8 mouse cellular contexts compared by ENCODE assay signal in genomic region chr5:77061372-77062038, GRCm38 (mm10). TPM values are rescaled to one million over a fixed set of nuclear protein-coding genes. Genes with fewer than 3 reads are reported as not detected.
DNase-seq lines count a peak whose midpoint lies in the region; ATAC-seq lines count a peak whose summit lies in the region.

No protein-coding gene starts in this region.

- DNase-seq in CD4-positive helper T cell, adult 2 months (ENCODE audit: low read depth, low spot score), result peak; percentile 40
- DNase-seq in WW6 (ENCODE audit: low read depth, low spot score), result peak; percentile 50
- DNase-seq in embryo, embryonic 10.5 days (ENCODE audit: low spot score), result peak; percentile 71
- DNase-seq in heart, embryonic 10.5 days (ENCODE audit: low spot score), result peak; percentile 81
- DNase-seq in kidney, postnatal 36 days, result peak; percentile 31 to 84
- peak; percentile 66 for DNase-seq in retina, postnatal 1 day
- DNase-seq in urinary bladder, adult 18-20 months (ENCODE audit: low spot score in 2 of 2), result peak; percentile 28 to 68

- peak overlapping the region; percentile 25; the same call in 1 of the 2 replicates for H3K4me3 ChIP-seq in heart, embryonic 10.5 days
- no peak overlapping the region for H3K4me3 ChIP-seq in liver, embryonic 16.5 days (ENCODE audit: low read depth, low read length)

- WGBS in heart, embryonic 10.5 days, result 27% methylated on average over 17 of the region's 17 CpGs
- WGBS in liver, embryonic 16.5 days (ENCODE audit: insufficient replicate concordance), result 27% methylated on average over 17 of the region's 17 CpGs

- H3K36me3 ChIP-seq in heart, embryonic 10.5 days, result no peaks in the 10 kb centered on the region
- H3K36me3 ChIP-seq in liver, embryonic 16.5 days (ENCODE audit: control insufficient read depth, insufficient read depth), result no peaks in the 10 kb centered on the region

- ATAC-seq in liver, embryonic 16.5 days (ENCODE audit: low read depth), result no peak

- H3K27me3 ChIP-seq in heart, embryonic 10.5 days (ENCODE audit: insufficient read depth, poor library complexity, severe bottlenecking), result peaks cover 6% of the 10 kb centered on the region; the same call in 1 of the 2 replicates
- no peaks in the 10 kb centered on the region for H3K27me3 ChIP-seq in liver, embryonic 16.5 days (ENCODE audit: control insufficient read depth, insufficient read depth, low read depth, low read length)

- H3K9me3 ChIP-seq in heart, embryonic 10.5 days, result no peaks in the 10 kb centered on the region
- H3K9me3 ChIP-seq in liver, embryonic 16.5 days (replicated peaks; ENCODE audit: control insufficient read depth, low read length), result no peaks in the 10 kb centered on the region

- peak overlapping the region; percentile 25; the same call in 1 of the 2 replicates for H3K4me2 ChIP-seq in liver, embryonic 16.5 days (ENCODE audit: low read depth, low read length)

- peaks cover 8% of the 10 kb centered on the region for H3K4me1 ChIP-seq in heart, embryonic 10.5 days
- H3K4me1 ChIP-seq in liver, embryonic 16.5 days (ENCODE audit: control insufficient read depth, low read depth, low read length), result no peaks in the 10 kb centered on the region

- no peak overlapping the region for H3K9ac ChIP-seq in liver, embryonic 16.5 days (ENCODE audit: low read depth, low read length)

- H3K27ac ChIP-seq in heart, embryonic 10.5 days, result no peak overlapping the region
- H3K27ac ChIP-seq in liver, embryonic 16.5 days (ENCODE audit: low read length), result no peak overlapping the region

RNA-seq across cellular contexts. Expression of gene Thegl, which starts 45.7 kb away (rescaled TPM):
- polyA plus RNA-seq in heart, embryonic 10.5 days (2016; fragmentation: Nextera tagmentation; extraction: Ambion mirVana), result 0.14 and 0.18 TPM in 2 replicates
- 0.22 and 0.43 TPM in 2 replicates for polyA plus RNA-seq in liver, embryonic 16.5 days (2015; fragmentation: Nextera tagmentation; extraction: Ambion mirVana)

RNA-seq across cellular contexts. Expression of gene Hopx, which starts 53.4 kb away (rescaled TPM):
- 6.7 and 11.5 TPM in 2 replicates for polyA plus RNA-seq in heart, embryonic 10.5 days (2016; fragmentation: Nextera tagmentation; extraction: Ambion mirVana)
- polyA plus RNA-seq in liver, embryonic 16.5 days (2015; fragmentation: Nextera tagmentation; extraction: Ambion mirVana), result 0.13 and 0.25 TPM in 2 replicates

RNA-seq across cellular contexts. Expression of gene Arl9, which starts 57.6 kb away (rescaled TPM):
- polyA plus RNA-seq in heart, embryonic 10.5 days (2016; fragmentation: Nextera tagmentation; extraction: Ambion mirVana), result 0.45 TPM in 1 of 2 replicates, not detected in the other
- 0.18 and 0.19 TPM in 2 replicates for polyA plus RNA-seq in liver, embryonic 16.5 days (2015; fragmentation: Nextera tagmentation; extraction: Ambion mirVana)
